Mouse (Mus musculus) MEL (cell line): ENCODE measurements around the gene Mtcl1. TPM values are rescaled to one million over a fixed set of nuclear protein-coding genes. Genes with fewer than 3 reads are reported as not detected.

Experiments
- DNase-seq: peaks from one replicate; pipeline ENCODE4 v3.0.0; 2011; ENCODE audit warnings: low read depth, low spot score
- H3K27ac ChIP-seq: 2 replicates; pipeline ENCODE4 v1.5.1; 2012; ENCODE audit warnings: low read depth, mild to moderate bottlenecking, control low read depth, low read length, moderate library complexity; ENCODE audit not compliant: control insufficient read depth
- H3K27me3 ChIP-seq, 2 experiments: fragments of 150-350 bp in 1 of 2; sonication (generic) in 1 of 2; 2 replicates each; pipeline ENCODE4 v1.6.1; 2012; ENCODE audit warnings: low read length in 2 of 2, mild to moderate bottlenecking in 2 of 2, improper control_type of control experiment in 1 of 2, moderate library complexity in 1 of 2; ENCODE audit not compliant: insufficient read depth in 2 of 2, control insufficient read depth in 1 of 2
- H3K36me3 ChIP-seq, 2 experiments: 2 replicates each; pipeline ENCODE4 v1.6.1; 2012 to 2014; ENCODE audit warnings: low read length in 2 of 2, improper control_type of control experiment in 1 of 2, inconsistent platforms in 1 of 2, mild to moderate bottlenecking in 1 of 2; ENCODE audit not compliant: insufficient read depth in 2 of 2, control insufficient read depth in 1 of 2
- H3K4me1 ChIP-seq, 2 experiments: fragments of 150-350 bp in 1 of 2; sonication (generic) in 1 of 2; 2 replicates each; pipeline ENCODE4 v1.6.1; 2012; ENCODE audit warnings: low read length in 2 of 2, improper control_type of control experiment in 1 of 2, mild to moderate bottlenecking in 1 of 2; ENCODE audit not compliant: insufficient read depth in 2 of 2, control insufficient read depth in 1 of 2
- H3K4me3 ChIP-seq, 2 experiments: fragments of 150-350 bp in 1 of 2; sonication (generic) in 1 of 2; 2 replicates each; pipeline ENCODE4 v1.5.1; 2012; ENCODE audit warnings: low read depth in 2 of 2, low read length in 2 of 2, mild to moderate bottlenecking in 2 of 2, moderate library complexity in 2 of 2, control low read depth in 1 of 2, improper control_type of control experiment in 1 of 2; ENCODE audit not compliant: control insufficient read depth in 1 of 2, insufficient read depth in 1 of 2
- H3K79me2 ChIP-seq: 2 replicates; pipeline ENCODE4 v1.6.1; 2012; ENCODE audit warnings: mild to moderate bottlenecking, low read length, moderate library complexity; ENCODE audit not compliant: control insufficient read depth, poor library complexity, insufficient read depth
- H3K9ac ChIP-seq: 2 replicates; pipeline ENCODE4 v1.6.1; 2012; ENCODE audit warnings: low read depth, mild to moderate bottlenecking, control low read depth, low read length, moderate library complexity; ENCODE audit not compliant: control insufficient read depth, poor library complexity, severe bottlenecking
- H3K9me3 ChIP-seq: fragments of 150-350 bp; sonication (generic); replicated peaks from 2 replicates; pipeline ENCODE4 v1.6.1; 2012; ENCODE audit warnings: mild to moderate bottlenecking, low read length, improper control_type of control experiment, moderate library complexity; ENCODE audit not compliant: insufficient read depth
- BHLHE40 ChIP-seq: IDR thresholded peaks from 2 replicates; pipeline ENCODE4 v1.6.1; 2012; ENCODE audit warnings: low read depth, mild to moderate bottlenecking, inconsistent platforms, low read length, improper control_type of control experiment, borderline replicate concordance
- CHD2 ChIP-seq: IDR thresholded peaks from 2 replicates; pipeline ENCODE4 v1.6.1; 2011; ENCODE audit warnings: low read length, improper control_type of control experiment
- CTCF ChIP-seq, 3 experiments: IDR thresholded peaks in 2 of 3; conservative IDR thresholded peaks in 1 of 3; 2 replicates each; pipeline ENCODE4 v1.5.1; 2011 to 2012; ENCODE audit warnings: low read length in 3 of 3, low read depth in 2 of 3, mild to moderate bottlenecking in 2 of 3, improper control_type of control experiment in 1 of 3, inconsistent platforms in 1 of 3, mixed read lengths in 1 of 3, moderate library complexity in 1 of 3; ENCODE audit not compliant: control insufficient read depth in 1 of 3, insufficient read depth in 1 of 3, poor library complexity in 1 of 3, severe bottlenecking in 1 of 3
- E2F4 ChIP-seq: IDR thresholded peaks from 2 replicates; pipeline ENCODE4 v1.6.1; 2011; ENCODE audit warnings: low read depth, low read length, improper control_type of control experiment, borderline replicate concordance
- EP300 ChIP-seq, 2 experiments: IDR thresholded peaks; 2 replicates each; pipeline ENCODE4 v1.6.1; 2011; ENCODE audit warnings: improper control_type of control experiment in 2 of 2, low read length in 2 of 2, low read depth in 1 of 2, mild to moderate bottlenecking in 1 of 2
- ETS1 ChIP-seq: IDR thresholded peaks from 2 replicates; pipeline ENCODE4 v1.6.1; 2012; ENCODE audit warnings: low read depth, mild to moderate bottlenecking, inconsistent platforms, low read length, improper control_type of control experiment, moderate library complexity
- GABPA ChIP-seq: IDR thresholded peaks from 2 replicates; pipeline ENCODE4 v1.6.1; 2012; ENCODE audit warnings: low read depth, mild to moderate bottlenecking, inconsistent platforms, low read length, improper control_type of control experiment, moderate library complexity
- GATA1 ChIP-seq: IDR thresholded peaks from 2 replicates; pipeline ENCODE4 v1.6.1; 2011; ENCODE audit warnings: low read depth, low read length, improper control_type of control experiment
- HCFC1 ChIP-seq: IDR thresholded peaks from 2 replicates; pipeline ENCODE4 v1.6.1; 2012; ENCODE audit warnings: low read depth, mild to moderate bottlenecking, inconsistent platforms, low read length, improper control_type of control experiment, moderate library complexity
- MEF2A ChIP-seq: IDR thresholded peaks from 2 replicates; pipeline ENCODE4 v1.6.1; 2014; ENCODE audit warnings: low read depth, mild to moderate bottlenecking, inconsistent platforms, low read length, improper control_type of control experiment; ENCODE audit not compliant: poor library complexity, insufficient replicate concordance, severe bottlenecking; ENCODE audit errors: extremely low read depth
- MXI1 ChIP-seq: IDR thresholded peaks from 2 replicates; pipeline ENCODE4 v1.6.1; 2011; ENCODE audit warnings: mild to moderate bottlenecking, low read depth, low read length, improper control_type of control experiment
- MYC ChIP-seq: IDR thresholded peaks from 2 replicates; pipeline ENCODE4 v1.6.1; 2011; ENCODE audit warnings: low read depth, mild to moderate bottlenecking, low read length, improper control_type of control experiment, moderate library complexity
- NELFE ChIP-seq: IDR thresholded peaks from 2 replicates; pipeline ENCODE4 v1.6.1; 2011; ENCODE audit warnings: low read depth, low read length, improper control_type of control experiment
- POLR2A ChIP-seq, 2 experiments: IDR thresholded peaks; 2 replicates each; pipeline ENCODE4 v1.6.1; 2011 to 2012; ENCODE audit warnings: low read length in 2 of 2, mild to moderate bottlenecking in 2 of 2, control low read depth in 1 of 2, improper control_type of control experiment in 1 of 2, low read depth in 1 of 2, moderate library complexity in 1 of 2; ENCODE audit not compliant: control insufficient read depth in 1 of 2, insufficient read depth in 1 of 2, poor library complexity in 1 of 2
- POLR2AphosphoS5 ChIP-seq: IDR thresholded peaks from 2 replicates; pipeline ENCODE4 v1.6.1; 2012; ENCODE audit warnings: low read depth, borderline replicate concordance, mild to moderate bottlenecking, inconsistent platforms, low read length, moderate library complexity, mixed read lengths
- RAD21 ChIP-seq: IDR thresholded peaks from 2 replicates; pipeline ENCODE4 v1.6.1; 2011; ENCODE audit warnings: mild to moderate bottlenecking, low read depth, low read length, improper control_type of control experiment
- RCOR1 ChIP-seq: IDR thresholded peaks from 2 replicates; pipeline ENCODE4 v1.6.1; 2012; ENCODE audit warnings: low read depth, mild to moderate bottlenecking, inconsistent platforms, low read length, improper control_type of control experiment
- TAL1 ChIP-seq: IDR thresholded peaks from 2 replicates; pipeline ENCODE4 v1.6.1; 2012; ENCODE audit warnings: mild to moderate bottlenecking, inconsistent platforms, low read length, moderate library complexity, mixed read lengths
- TBP ChIP-seq: IDR thresholded peaks from 2 replicates; pipeline ENCODE4 v1.8.0; 2011; ENCODE audit warnings: low read depth, low read length, improper control_type of control experiment
- TCF12 ChIP-seq: IDR thresholded peaks from 2 replicates; pipeline ENCODE4 v1.6.1; 2014; ENCODE audit warnings: low read depth, mild to moderate bottlenecking, inconsistent platforms, low read length, improper control_type of control experiment, moderate library complexity
- USF2 ChIP-seq, 2 experiments: IDR thresholded peaks; 2 replicates each; pipeline ENCODE4 v1.6.1; 2011 to 2012; ENCODE audit warnings: improper control_type of control experiment in 2 of 2, low read length in 2 of 2, borderline replicate concordance in 1 of 2, inconsistent platforms in 1 of 2, low read depth in 1 of 2, mild to moderate bottlenecking in 1 of 2; ENCODE audit not compliant: insufficient read depth in 1 of 2
- ZC3H11A ChIP-seq: IDR thresholded peaks from 2 replicates; pipeline ENCODE4 v1.6.1; 2012; ENCODE audit warnings: low read depth, mild to moderate bottlenecking, inconsistent platforms, low read length, improper control_type of control experiment
- polyA plus RNA-seq, 2 experiments: library from polyadenylated mRNA; stranded (reverse) in 1 of 2; unstranded in 1 of 2; fragments of >175 nt in 1 of 2; fragments of >200 nt in 1 of 2; gene quantifications; 2 replicates each; pipeline versions ENCODE4 v1.2.1 to v1.2.4; 2012; ENCODE audit warnings: low replicate concordance in 2 of 2, low read depth in 1 of 2; ENCODE audit not compliant: insufficient read length in 2 of 2, insufficient read depth in 1 of 2, missing spikeins in 1 of 2
- total RNA-seq: library from RNA; depleted of rRNA; stranded (reverse); fragments of 300-350 nt; gene quantifications from 2 replicates; pipeline ENCODE4 v1.2.3, GENCODE M21; 2012

Gene Mtcl1
- total and polyA plus RNA-seq, 3 experiments: not detected

DNA sequence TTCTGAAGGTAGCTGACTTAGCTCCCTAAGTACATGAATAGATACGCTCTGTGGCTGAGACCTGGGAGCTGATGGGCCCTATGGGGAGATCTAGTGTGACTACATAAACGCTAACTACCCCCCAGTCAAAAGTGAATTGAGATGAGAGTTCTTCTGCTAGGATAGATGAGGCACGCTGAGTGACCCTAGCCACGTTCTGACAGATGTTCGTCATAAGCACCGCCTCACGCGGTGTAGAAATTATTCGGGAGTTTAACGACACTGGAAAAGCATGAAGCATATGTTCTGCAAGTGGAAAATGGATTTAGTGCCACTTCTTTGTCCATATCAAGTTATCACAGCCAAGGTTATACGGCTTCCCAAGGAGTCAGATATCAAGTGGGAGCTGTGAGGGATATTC is 98.9 kb downstream of the Mtcl1 start:
- Histone ChIP-seq H3K27me3 (no peaks in the 10 kb centered on the region), H3K9me3 (no peaks in the 10 kb centered on the region), H3K4me3 (no peak overlapping the region), H3K36me3 (no peaks in the 10 kb centered on the region), H3K79me2 (no peaks in the 10 kb centered on the region), H3K4me1 (no peaks in the 10 kb centered on the region), H3K27ac (no peak overlapping the region), H3K9ac (no peak overlapping the region)
- no peak for DNase-seq
- TF ChIP-seq BHLHE40 (no peak), NELFE (no peak), ZC3H11A (no peak), E2F4 (no peak), GABPA (no peak), TCF12 (no peak), MXI1 (no peak), CTCF (IDR thresholded peaks at IDR 0.05 in 2 of 3, conservative IDR thresholded peaks at IDR 0.05 in 1 of 3; ENCODE audit: control insufficient read depth in 1 of 3, insufficient read depth in 1 of 3, low read depth in 2 of 3, low read length in 3 of 3, poor library complexity in 1 of 3, severe bottlenecking in 1 of 3) (no peak), MYC (no peak), RCOR1 (no peak), POLR2A (IDR thresholded peaks at IDR 0.05; ENCODE audit: control insufficient read depth in 1 of 2, insufficient read depth in 1 of 2, low read depth in 1 of 2, low read length in 2 of 2, poor library complexity in 1 of 2) (no peak), TAL1 (no peak), EP300 (IDR thresholded peaks at IDR 0.05; ENCODE audit: low read depth in 1 of 2, low read length in 2 of 2) (no peak), HCFC1 (no peak), MEF2A (no peak)

DNA sequence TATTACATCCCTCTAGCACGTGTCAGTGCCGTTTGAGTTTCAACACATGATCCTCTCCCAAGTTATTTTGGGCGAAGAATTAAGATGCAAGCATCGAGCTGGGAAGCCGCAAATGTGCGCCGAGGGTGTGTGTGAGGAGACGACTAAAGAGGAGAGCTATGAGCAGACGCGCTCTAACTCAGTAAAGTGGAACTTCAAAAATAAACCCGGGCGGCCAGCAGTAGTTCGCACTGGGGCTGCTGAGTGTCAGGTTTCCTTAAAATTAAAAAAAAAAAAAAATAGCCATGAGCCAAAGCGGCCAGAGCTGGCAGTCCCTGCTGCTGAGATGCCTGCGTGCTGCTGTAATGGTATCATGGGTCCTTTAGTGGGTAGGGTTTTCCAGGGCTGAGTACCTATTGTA is 99.4 kb downstream of the Mtcl1 start:
- Histone ChIP-seq H3K9ac (no peak overlapping the region), H3K4me1 (no peaks in the 10 kb centered on the region), H3K79me2 (no peaks in the 10 kb centered on the region), H3K27me3 (no peaks in the 10 kb centered on the region)
- no peak for DNase-seq
- no peak for TF ChIP-seq USF2 (IDR thresholded peaks at IDR 0.05; ENCODE audit: borderline replicate concordance in 1 of 2, insufficient read depth in 1 of 2, low read depth in 1 of 2, low read length in 2 of 2)
- no peak for TF ChIP-seq MEF2A
- no peak for TF ChIP-seq RAD21
- no peak for TF ChIP-seq CTCF (IDR thresholded peaks at IDR 0.05 in 2 of 3, conservative IDR thresholded peaks at IDR 0.05 in 1 of 3; ENCODE audit: control insufficient read depth in 1 of 3, insufficient read depth in 1 of 3, low read depth in 2 of 3, low read length in 3 of 3, poor library complexity in 1 of 3, severe bottlenecking in 1 of 3)
- no peak for TF ChIP-seq MYC
- TF ChIP-seq CHD2: no peak
- no peak for TF ChIP-seq GATA1
- TF ChIP-seq POLR2AphosphoS5: no peak
- TF ChIP-seq TBP: no peak
- no peak for TF ChIP-seq ETS1
- TF ChIP-seq, all 39 proteins: peak for 0
- H3K4me3 ChIP-seq: no peak overlapping the region
- H3K9me3 ChIP-seq: no peaks in the 10 kb centered on the region
- H3K36me3 ChIP-seq: no peaks in the 10 kb centered on the region
- H3K27ac ChIP-seq: no peak overlapping the region
